Mouse (Mus musculus) spleen, postnatal 36 days (tissue): ENCODE measurements around the gene Gstp3.
"Not testable (repeated sequence)": the region's sequence is repeated elsewhere in the genome, so short reads cannot be mapped to it uniquely, and the experiment has no call there.

Experiments
- DNase-seq, 2 experiments: peaks; one replicate each; pipeline ENCODE4 v3.0.0; 2022; ENCODE audit warnings: low spot score in 2 of 2, mixed read lengths in 1 of 2

The Gstp3 gene

DNA sequence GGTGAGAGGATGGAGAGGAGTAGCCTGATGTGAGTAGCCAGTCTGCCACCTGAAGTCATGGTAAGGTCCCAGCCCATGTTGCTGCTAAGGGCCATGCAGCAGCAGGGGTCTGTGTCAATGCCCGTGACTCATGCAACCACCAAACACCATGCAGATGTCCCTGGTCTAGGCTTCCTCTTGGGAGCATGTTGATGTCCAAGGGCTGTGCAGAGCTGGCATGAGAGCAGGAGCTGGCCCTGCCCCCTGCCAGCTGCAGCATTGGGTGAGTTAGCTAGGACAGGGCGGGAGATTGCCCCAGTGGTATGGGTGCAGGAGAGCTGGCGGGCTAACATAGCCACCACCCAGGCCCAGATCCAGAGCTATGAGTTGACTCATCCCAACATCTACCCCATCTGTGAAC is 31.1 kb upstream of the Gstp3 start:
- DNase-seq: no peak

DNA sequence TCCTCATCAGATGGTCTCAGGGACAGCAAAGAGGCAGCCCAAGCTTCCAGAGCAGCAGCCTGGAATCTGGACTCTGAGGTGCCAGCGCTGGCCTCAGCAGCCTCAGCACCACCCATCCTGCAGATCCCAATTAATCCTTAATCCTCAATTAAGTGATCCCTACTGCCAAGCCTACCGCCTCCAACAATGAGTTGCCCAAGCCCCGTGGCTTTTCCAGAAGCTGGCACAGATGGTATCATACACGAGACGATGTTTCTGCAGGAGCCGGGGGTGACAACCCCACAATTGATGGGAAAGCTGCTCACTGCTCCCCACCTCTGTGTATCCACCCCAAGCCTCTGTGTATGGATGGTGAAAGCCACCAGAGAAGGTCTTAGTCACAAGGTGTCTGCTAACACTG is 29.8 kb upstream of the Gstp3 start:
- DNase-seq: no peak

DNA sequence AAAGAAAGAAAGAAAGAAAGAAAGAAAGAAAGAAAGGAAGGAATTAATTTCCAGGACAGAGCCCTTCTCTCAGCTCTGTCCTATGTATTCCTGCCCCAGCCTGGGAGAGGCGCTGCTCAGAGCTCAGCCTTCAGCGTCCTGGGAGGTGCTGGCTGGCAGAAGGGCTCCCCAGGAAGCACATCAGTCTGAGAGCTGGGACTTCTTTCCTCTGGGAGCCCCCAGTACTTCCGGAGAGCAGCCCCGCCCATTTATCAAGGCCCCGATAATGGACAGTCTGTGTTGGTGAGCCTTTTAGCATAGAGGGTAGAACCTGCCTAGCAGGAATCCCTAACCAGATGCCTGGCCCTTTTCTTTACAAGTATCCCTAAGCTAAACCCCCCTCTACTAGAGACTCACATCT is 28.8 kb upstream of the Gstp3 start:
- DNase-seq: no peak

DNA sequence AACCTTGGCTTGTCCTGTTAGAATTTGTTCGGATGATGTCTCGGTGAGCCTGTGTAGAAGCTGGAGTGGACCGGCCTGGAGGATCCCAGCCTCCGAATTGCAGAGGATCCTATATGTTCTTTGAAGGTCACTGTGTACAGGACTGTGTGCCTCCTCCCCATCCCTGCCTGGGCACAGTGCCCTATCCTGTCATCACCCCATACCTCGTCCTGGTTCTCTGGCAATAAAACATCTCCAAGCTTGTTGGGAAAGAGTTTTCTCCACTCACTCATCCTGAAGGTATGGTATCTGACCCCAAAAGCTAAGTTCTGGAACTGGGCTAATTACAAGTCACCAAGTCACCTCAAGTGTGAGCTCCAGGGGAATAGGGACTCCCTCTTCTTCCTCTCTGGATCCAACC is 27.7 kb upstream of the Gstp3 start:
- no peak for DNase-seq

DNA sequence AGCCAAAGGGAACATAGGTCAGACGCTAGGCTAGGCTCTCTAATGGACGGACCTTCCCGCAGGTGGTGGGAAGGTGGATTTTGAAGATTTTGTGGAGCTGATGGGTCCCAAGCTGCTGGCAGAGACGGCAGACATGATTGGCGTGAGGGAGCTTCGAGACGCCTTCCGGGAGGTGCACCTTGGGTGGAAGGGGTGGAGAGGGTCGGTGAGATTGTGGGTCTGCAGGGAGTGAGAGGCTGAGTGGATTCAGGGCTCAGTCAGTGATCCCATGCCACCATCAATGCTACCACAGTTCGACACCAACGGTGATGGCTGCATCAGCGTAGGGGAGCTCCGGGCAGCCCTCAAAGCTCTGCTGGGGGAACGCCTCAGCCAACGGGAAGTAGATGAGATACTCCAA is 26.8 kb upstream of the Gstp3 start:
- DNase-seq: no peak

DNA sequence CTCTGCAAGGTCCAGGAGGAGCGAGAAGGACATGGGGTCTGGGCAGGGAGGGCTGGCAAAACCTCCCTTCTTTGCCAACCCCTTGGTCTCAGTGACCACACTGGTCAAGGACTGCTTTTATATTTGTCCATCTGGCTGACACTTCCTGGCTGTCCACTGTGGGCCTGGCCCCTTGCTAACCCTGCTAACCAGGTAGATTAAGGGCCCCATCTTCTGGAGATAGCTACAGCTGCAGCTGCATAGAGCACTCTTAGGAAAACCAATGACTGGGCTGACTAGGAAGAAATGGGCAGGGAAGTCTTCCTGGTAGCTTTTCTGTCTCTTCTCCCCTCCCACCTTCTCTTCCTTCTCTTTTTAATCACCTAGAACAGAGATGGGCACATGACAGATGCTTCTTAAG is 25.6 kb upstream of the Gstp3 start:
- no peak for DNase-seq

DNA sequence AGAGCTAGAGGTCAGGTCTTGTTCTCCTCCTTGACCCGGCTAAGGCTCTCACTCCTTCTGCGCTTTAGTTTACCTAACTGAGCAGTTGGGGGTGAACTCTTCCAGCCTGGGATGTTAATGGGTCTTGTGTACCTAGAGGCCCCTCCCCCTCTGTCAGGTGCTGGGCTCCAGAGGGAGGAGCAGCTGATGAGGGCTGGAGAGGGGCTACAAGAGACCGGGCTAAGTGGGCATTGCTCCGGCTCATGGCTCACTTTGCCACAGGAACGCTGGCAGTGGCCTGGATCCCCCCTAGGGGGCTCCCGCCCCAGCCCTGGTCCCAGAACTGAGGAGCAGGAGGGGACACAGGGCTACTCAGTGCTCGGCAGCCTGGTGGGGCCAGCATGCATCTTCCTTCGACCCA is 24.5 kb upstream of the Gstp3 start:
- no peak for DNase-seq

DNA sequence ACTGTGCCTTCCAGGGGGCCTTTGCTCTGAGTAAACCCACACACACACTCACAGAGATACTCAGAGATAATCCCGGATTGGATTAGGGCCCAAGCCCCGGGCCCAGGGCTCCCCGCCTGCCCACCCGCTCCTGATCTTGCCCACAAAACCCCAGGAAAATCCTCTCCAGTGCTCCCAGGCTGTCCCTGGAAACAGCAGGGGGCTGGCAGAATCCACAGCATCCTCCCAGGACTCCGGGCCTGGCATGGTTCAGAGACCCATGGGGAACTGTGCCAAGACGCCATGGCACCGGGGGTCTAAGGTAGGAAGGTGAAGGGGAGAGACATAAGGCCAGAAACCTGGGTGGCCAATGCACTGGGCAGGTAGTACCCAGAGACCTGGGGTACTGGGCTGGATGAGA is 23.9 kb upstream of the Gstp3 start:
- DNase-seq: no peak

DNA sequence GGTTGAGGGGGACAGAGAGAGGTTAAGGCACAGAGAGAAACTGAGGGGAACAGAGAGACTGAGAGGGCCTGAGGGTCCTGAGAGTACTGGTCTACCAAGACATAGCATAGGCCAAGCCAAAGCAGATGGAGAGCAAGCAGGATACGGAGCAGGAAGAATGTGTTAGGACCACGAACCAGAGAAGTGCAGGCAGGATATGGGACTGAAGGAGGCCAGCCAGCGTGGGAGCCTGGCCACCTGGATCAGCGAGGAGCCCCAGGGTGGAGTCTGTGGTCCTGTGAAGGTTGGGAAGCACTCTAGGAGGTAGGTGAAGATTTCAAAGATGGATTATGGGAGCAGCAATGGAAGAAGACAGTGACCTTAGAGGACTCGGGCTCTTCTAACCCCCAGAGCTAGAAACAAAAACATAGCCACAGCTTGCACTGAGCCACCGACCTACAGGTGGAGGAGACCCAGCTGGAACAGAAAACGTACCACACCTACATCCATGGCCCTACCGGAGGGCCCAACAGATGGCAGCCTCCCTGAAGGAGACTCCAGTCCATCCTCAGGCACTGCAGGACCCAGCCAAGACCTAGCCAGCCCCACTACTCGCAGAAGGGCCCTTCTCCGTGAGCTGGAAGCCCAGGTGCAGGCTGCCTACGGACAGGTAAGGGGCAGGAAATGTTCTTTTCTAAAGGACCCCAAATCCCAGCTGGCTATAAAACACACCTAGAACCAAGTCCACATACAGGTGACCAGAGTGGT is 23.0 kb upstream of the Gstp3 start:
- no peak for DNase-seq

DNA sequence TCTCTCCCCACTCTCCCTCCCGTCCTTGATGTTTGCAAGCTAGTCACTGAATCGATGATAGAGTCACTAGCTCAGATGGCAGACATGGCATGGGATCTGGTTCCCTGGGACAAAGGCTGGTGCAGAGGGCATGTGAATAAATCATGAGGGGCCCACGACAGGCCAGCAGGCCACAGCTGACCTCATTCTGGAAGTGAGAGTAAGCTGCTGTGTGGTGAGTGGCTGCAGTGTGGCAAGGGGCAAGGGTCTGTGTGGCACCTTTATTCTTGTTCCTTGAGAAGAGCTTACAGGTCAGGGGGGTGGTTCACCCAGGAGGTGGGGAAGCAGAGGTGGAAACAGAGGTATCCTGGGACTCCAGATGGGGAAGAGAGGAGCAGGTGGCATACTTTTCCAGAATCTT is 22.0 kb upstream of the Gstp3 start, which contains the start of gene Cabp2:
Gene Cabp2 (plus strand): TSS at position 185 of the 400 bp plus-strand sequence.
- no peak for DNase-seq

DNA sequence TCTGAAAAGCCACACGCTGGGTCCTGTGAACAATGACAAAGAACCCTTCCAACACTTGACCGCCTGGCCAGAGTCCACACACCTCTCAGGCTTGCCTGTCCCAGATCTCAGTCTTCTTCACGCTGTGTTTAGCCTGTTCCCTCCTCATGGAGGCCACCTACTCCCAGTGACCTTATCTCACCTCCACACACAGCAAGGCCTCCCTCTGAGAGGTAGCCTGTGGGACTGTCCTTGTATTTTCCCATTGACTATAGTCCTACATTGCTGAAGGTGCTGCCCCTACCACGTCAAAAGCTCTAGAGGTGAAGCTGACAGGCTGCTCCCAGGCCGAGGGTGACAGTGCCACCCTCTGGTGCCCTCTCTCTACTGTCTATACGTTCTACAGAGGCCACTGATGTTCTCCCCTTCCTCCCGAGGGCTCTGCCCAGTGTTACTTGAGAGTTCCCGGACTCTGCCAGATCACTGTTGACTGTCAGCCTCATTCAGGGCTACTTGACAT is 21.2 kb upstream of the Gstp3 start:
- no peak for DNase-seq

DNA sequence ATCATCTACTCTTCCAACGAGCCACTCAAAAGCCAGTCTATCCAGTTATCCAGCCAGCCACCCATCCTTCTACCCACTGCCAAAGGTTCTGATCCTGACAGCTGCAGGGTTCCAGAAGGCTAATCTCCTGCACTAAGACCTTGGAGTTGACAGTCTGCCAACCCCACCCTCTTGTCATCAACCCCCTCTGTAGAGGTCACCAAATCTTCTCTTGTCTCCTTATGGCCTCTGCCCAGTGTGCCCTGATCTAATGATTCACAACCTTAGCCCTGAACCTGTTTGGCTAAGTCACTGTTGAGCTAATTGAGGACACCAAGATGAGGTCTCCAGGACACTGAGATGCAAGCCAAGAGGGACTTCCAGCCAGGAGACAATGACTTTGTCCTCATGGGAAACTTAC is 20.2 kb upstream of the Gstp3 start:
- DNase-seq: peak in 1 of 2 experiments; percentile 47

DNA sequence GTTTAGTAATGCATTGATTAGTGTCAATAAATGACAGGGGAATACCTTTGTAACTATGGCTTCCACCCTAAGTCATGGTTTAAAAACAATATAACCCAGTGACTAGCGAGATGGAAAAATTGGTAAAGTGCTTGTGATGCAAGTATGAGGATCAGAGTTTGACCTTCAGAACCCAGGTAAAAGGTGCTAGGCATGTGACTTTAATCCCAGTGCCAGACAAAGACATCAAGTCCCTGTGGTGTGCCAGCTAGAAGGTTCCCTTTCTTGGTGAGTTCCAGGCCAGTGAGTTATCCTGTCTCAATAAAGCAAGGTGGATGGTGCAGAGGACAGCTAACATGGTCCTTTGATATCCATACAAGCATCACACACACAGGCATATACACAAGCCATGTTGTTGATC is 16.2 kb upstream of the Gstp3 start:
- DNase-seq: no peak

DNA sequence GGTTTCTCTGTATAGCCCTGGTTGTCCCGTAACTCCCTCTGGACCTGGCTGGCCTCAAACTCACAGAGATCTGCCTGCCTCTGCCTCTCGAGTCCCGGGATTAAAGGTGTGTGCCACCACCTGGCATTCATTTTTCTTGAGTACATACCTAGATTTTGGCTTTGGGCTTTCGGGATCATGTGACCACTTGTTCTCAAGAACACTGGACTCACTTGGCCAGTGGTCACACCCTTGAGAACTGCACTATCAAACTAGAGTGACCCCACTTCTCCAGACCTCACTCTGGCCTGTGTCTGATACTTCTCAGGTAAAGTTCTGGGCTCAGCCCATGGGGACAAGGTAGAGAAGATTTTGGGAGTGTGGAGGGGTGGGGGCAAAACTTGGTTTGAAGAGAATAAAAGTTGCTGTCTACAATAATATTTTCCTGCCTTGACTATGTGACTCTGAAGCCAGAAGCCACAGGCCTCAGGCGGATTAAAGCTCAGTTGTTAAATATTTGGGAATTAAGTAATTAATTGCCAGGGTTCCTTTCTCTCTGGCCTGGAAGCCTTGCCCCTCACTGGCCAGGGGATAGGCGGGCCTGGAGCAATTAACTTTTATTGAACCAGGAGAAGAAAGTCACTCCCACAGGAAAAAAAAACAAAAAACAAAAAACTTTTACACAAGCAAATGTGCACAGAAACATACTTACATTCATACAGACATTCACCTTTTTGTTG is 13.5 kb upstream of the Gstp3 start:
- DNase-seq: no peak

DNA sequence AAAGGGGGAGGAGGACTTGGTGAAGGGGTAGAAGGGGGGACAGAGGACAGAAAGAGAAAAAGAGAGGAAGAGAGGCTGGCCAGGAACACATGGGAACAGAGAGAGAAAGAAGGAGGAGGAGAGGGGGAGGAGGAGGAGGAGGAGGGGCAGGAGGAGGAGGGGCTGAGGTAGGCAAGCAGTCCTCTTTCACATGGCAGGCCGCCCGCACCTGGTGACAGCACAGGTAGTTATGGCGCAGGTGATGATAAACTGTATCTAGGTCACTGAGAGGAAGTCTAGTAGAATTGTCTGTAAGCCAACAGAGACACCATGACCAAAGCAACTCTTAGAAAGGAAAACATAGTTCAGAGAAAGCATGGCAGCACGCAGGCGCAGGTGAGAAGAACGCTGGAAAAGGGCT is 12.0 kb upstream of the Gstp3 start:
- no peak for DNase-seq

DNA sequence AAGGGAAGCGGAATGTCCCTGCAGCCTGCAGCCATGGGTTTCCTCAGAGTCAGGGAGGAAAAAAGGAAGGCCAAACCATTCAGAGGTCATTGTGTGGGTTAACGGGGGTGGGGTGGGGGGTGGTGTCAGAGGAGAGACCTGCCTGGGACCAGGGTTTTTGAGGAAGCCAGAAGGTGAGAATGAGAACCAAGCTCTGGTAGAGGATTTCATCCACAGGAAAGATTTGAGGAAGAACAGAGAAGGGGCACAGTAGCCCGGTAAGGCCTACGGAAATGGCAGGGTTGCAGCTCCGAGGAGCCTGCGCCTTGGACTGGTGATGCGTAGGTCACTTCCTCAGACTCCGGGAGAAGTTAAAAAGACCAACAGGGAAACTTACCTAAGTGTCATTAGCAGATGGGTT is 11.4 kb upstream of the Gstp3 start:
- no peak for DNase-seq

DNA sequence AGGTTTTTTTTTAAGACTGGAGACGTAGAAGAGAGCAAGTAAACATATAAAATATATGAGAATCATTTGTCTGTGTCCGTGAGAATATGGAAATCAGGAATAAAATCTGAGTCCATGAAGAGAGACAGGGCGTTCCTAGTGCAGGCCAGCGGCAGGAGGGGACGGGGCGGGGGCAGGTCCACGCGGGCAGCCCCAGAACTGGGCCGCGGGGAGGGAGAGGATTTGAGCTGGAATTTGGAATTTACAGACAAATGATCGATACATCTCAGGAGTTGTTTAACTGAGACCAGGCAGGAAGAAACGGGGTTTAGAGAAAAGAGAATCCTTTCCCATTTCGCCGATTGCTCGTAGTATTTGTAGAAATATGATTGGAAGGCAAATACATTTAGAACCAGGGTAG is 10.9 kb upstream of the Gstp3 start:
- DNase-seq: no peak

DNA sequence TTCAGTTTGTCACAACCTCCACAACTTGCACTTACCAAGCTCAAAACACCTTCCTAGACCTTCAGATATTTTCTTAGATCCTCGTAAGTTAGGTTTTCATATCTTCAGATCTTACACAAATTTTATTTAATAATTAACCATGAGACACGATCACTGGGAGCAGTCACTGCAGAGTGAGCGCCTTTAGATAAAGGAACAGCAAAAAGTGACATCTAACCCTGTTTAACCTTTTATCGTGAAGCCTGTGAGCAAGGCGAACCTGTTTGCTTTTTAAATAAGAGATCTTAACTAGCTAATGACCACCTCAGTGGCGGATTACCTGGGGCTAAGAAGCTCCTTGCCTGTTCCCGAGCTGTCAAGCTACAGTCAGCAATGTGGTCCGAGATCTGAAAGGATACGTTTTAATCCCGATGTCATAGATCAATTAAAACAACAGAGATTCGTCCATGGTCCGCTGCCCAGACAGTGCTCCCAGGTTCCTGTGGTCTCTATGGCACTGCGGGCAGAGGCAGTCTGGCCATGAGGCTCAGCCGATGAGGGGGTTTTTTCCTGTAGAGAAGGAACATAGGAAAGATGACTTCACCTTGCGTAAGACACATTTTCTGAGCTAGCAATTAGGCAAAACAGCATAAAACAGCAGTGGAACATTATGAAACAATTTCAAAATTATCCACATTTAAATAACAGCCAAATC is 9.5 kb upstream of the Gstp3 start:
- DNase-seq: no peak

DNA sequence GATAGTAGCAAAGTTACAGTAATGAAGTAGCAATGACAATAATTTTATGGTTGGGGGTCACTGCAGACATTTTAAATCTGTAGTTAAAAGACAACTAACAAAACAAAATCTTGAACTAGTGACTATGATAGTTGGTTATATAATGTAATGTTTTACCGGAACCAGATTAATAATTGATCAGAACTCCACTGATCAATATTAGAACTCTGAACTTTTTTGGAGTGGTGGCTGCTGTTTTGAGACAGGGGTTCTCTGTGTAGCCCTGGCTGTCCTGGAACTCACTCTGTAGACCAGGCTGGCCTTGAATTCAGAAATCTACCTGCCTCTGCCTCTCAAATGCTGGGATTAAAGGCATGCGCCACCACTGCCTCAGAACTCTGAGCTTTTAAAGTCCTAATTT is 8.9 kb upstream of the Gstp3 start:
- not testable (repeated sequence) for DNase-seq

DNA sequence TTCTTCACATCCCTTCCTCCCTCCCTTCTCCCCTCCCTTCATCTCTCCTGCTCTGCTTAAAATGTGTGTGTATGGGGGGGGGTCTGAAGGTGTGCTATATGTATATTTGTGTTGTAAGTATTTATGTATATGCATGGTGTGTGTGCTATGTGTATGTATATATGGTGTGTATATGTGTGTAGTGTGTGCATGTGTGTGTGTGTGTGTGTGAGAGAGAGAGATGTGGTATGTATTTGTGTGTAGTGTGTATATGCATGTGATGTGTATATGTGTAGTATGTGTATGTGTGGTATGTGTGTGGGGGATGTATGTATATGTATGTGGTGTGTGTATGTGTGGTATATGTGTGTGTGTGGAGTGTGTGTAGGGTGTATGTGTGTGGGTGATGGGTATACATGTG is 7.5 kb upstream of the Gstp3 start:
- DNase-seq: no peak

DNA sequence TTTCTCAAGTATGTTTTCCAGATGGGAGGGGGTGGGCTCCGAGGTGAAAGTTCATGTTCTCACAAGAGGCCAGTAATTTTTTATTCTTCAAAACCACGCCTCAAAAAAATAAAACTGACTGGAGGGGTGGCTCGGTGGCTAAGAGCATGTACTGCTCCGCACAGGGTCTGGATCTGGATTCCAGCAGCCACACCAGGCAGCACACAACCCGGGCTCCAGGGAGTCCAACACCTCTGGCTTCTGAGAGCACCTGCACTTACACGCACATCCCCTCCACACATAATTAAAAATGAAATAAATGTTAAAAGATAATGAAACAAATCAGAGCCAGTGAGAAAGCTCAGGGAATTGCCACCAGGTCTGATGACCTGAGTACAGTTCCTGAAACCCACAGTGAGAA is 6.9 kb upstream of the Gstp3 start:
- DNase-seq: no peak

DNA sequence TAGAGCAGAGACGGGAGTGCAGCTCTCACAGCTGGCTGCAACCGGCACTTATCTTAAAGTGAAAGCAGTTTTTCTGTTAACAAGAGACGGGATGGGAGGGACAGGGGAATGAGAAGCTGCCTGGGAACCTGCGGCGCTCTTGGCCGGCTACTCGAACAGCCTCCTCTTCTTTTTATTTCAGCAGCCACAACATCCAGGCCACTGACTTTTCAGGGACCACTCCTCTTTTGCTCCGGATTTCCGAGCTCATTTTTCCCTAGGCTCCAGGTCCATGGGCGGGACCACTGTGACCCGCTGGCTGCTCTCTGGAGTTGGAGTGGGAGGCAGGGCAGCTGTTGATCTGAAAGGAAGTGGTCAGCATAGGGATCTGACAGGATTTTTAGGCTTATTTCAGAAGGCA is 5.1 kb upstream of the Gstp3 start:
- DNase-seq: not testable (repeated sequence)

DNA sequence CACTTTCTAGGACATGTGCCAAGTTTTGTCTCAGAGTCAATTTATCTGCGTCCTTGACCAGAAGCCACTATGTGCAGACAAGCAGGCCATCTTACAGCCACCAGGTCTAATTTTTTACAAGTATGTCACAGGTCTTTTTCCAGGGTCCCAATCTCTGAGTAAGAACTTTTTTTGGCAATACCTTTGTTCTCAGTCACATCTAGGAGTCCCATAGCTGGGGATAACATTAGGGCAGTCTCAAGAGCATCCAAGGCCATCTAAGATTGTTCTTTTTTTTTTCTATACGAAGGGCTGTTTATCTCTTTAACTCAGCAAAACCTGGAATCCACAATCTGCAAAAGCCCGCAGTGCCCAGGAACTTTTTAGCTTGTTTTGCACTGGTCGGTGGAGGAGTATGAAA is 4.0 kb upstream of the Gstp3 start:
- DNase-seq: not testable (repeated sequence)
